Mouse (Mus musculus): ENCODE results near the gene Icosl.
"Not testable (repeated sequence)": the region's sequence is repeated elsewhere in the genome, so short reads cannot be mapped to it uniquely, and the experiment has no call there.

Icosl gene

DNA sequence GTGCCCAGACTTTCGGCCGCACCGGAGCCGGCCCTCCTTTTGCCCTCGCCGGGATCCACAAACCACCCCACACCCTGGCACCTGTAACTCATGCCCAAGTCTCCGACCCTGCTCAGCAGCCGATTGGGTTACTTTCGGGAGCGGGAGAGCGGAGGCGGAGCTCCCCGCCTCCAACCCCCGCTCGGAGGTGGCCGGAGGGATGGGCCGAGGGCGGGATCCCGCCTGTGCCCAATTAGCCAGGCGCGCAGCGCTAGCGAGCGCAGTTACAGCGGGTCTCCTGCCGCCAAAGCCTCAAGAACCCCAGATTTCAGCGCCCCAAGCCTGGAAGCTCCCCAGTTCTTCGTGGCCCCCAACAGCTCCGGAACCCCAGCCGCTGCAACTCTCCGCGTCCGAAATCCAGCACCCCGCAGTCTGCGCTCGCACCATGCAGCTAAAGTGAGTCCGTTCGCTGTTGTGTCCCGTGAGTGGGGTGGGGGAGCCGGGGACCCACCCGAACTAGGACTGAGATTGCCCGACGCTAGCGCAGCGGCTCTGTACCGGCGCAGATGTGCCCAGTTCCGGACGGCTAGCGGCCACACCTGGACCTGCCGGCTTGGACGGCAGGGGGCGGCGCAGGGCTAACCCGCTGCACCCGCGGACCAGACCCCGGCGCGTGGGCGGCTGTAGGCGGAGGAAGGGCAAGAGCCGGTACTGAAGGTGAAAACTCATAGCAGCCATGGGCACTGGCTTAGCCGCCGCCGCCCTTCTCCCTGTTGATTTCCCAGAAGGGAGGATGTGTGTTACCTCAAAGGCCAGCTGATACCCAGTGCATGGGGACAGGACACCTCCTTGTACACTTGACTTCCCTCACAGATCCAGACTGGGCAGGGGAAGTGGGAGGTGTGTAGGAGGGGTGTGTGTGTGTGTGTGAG lies at the start of gene Icosl:
Gene Icosl, plus strand, starts transcription at position 202 of the 911 bp plus-strand sequence.
- peak; percentile 86 for DNase-seq (ENCODE audit: low spot score)

- not testable (repeated sequence) for DNase-seq (ENCODE audit: low spot score)
Observed at GRCm38 (mm10) chr10:78019984-78020383, 49.1 kb upstream of the Icosl start.

DNA sequence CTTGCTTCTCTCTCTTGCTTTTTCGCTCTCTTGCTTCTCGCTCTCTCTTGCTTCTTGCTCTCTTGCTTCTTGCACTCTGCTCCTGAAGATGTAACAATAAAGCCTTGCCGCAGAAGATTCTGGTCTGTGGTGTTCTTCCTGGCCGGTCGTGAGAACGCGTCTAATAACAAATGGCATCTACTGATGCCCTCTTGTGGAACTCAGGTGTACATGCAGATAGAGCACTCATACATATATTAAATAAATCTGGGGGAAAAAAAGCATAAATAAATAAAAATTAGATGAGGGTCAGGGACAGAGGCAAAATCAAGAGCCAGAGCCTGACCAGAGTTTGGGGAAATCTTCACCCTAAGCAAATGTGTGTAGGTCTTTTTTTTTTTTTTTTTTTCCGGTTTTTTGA lies 43.6 kb upstream of the Icosl start:
- not testable (repeated sequence) for DNase-seq (ENCODE audit: low spot score)

GRCm38 (mm10) chr10:78028129-78028528 lies 41.0 kb upstream of the Icosl start:
- peak; percentile 87 for DNase-seq (ENCODE audit: low spot score)

DNA sequence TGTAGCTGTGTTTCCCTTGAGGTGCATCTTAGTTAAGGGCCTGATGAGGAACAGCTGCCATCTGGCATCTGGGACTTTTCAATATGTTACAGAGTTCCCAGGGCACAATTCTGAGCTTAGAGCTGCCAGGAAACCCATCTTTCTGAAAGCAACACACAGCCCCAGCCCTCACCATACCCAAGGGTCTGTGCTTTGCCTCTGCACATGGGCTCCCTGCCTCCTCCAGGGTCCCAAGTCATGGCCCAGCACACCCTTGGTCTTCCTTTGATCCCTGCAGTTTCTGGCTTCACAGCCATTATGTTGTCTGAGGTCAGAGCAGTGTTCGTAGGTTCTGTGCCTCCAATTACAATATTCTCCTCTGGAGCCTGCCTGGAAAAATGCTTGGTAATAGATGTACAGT lies 40.0 kb upstream of the Icosl start:
- no peak for DNase-seq (ENCODE audit: low spot score)

DNA sequence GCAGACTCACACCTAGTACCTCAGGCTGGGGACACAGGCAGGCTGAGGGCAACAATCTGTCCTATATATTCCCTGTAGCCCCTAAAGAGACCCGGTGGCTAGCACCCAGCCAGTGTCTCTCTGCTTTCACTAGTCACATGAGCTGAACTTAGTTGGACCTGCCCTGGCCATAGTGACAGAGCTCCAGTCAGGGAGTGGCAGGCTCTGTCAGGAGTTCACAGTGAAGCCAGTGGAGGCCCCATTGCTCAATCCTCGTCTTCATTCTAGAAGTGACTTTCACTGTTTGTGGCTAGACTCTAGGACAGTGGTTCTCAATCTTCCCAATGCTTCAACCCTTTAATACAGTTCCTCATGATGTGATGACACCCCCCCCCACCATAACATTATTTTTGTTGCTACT lies 37.1 kb upstream of the Icosl start:
- DNase-seq (ENCODE audit: low spot score) = no peak

GRCm38 (mm10) chr10:78037139-78037538 lies 32.0 kb upstream of the Icosl start:
- peak; percentile 57 for DNase-seq (ENCODE audit: low spot score)

DNA sequence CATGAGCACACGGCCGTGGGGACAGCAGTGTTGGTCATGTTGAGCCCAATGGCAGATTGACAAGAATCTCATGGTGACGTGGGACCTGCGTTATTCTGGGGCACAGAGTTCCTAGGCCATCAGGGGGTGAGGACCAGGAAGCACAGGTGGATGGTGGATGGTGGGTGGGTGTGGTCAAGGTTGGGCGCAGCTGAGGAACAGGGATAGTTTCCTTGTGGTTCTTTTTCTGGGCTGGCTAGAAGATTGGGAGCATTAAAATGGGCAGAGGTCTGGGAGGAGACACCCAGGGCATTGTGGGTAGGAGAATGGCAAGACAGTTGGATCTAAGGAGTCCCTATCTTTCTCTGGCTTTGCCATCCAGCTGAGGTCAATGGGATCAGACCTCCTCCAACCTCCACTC lies 27.5 kb upstream of the Icosl start, which contains the start of gene Dnmt3l:
Gene Dnmt3l, plus strand, starts transcription at position 301 of the 400 bp plus-strand sequence.
- DNase-seq (ENCODE audit: low spot score) = no peak

DNA sequence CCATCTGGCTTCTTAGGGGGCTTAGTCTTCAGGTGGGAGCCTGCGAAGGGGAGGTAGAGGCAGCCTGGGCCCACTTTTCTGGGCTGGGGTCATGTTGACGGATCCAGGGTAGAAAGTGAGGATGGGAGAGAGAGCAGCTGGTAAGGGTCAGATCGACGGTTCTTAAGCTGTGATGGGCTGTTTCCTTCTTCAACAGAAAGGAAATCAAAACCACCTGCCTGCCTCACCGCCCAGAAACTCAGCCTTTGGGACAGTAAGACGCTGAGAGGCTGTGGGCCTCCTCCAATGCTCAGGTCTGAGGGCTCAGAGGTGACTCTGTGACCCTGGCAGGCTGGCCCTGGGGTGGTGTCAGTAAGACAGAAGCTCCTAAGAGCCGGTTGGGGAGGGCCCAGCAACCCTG lies 27.0 kb upstream of the Icosl start:
- no peak for DNase-seq (ENCODE audit: low spot score)

DNA sequence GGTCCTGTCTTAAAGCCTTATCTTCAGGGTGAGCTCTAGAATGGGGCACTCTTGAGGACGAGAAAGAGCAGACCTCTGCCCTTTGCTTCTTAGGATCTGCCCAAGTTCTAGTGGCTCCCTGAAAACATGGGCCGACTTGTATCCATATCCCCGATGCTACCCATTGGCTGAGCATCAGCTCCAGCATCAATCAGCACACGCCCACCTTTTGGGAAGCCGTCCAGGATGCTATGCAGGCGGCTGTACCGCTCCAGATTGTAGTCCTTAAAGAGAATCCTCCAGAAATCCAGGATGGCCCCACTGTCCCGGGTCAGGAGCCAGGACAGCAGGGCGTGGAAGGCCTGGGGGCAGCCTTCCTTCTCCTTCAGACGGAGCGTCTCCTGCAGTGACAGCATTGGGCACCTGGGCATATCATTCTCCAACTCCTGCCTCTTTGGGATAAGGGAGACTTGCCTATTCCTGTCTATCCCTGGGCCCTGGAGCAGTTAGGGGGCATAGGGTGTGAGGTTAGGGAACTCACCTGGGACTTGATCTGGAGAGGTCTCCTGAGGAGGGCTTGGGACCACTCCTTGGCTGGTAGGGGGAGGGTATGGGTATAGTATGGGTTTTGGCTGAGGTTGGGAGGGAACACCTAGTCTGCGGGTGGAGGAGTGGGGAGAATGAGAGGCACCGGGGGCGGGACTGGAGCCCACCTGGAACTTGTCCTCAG lies 26.3 kb upstream of the Icosl start:
- no peak for DNase-seq (ENCODE audit: low spot score)

DNA sequence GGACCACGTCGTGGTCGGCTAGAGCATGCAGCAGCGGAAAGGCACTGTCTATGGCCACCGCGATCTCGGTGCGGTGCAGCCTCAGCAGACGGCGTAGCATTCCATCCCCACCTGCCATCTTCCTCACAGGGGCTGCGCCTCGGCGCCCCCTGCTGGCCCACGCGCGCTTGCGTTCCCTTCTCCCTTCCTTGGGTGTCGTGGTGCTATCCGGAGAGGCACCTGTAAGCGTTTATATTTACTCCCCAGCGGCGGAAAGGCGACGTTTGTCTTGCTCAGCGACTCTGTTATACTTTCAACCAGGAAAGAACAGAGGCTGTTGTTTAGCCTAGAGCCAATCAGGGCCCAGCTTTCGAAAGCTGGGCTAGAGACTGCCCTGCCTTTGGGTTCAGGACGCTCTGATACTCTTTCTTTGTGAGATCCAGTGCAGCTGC lies 25.7 kb upstream of the Icosl start, which contains the start of gene Aire:
Gene Aire, minus strand, starts transcription at position 205 of the 431 bp plus-strand sequence.
- peak; percentile 72 for DNase-seq (ENCODE audit: low spot score)

DNA sequence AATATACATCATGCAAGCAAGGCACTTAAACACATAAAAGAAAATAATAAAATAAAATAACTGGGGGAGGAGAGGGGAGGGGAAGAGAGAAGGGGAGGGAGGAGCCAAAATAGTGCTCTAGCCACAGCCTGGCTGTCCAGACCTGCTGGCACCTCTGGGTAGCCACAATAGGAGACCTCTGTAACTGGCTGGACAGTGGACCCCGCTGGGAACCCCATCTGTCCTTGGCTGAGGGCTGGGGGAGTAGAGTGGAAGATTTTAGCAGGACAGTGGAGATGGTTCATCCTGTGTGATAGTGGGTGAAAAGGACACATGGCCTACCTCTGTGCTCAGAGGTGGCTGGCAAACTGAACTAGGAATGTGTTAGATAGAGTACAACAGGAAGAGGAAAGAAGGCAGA lies 24.6 kb upstream of the Icosl start:
- no peak for DNase-seq (ENCODE audit: low spot score)

DNA sequence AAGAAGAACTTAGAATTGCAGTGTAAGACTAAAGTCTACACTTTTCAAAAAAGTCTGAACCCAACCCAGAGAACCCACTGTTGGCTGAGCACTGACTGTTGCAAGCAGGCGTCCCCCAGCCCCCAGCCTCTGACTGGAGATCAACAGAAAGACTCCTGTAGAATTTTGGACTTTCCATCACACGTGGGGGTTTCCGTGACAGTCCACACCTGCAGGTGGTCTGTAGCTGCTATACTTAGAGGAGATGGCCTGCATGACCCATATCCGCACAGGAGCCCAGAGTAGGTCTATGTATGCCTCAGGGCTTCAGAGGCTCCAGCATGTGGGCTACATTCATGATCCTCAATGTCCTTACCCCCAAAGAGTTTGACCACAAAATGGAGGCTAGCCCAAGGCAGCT lies 22.7 kb upstream of the Icosl start:
- no peak for DNase-seq (ENCODE audit: low spot score)

GRCm38 (mm10) chr10:78048061-78048730 lies 20.9 kb upstream of the Icosl start:
- no peak for DNase-seq (ENCODE audit: low spot score)

DNA sequence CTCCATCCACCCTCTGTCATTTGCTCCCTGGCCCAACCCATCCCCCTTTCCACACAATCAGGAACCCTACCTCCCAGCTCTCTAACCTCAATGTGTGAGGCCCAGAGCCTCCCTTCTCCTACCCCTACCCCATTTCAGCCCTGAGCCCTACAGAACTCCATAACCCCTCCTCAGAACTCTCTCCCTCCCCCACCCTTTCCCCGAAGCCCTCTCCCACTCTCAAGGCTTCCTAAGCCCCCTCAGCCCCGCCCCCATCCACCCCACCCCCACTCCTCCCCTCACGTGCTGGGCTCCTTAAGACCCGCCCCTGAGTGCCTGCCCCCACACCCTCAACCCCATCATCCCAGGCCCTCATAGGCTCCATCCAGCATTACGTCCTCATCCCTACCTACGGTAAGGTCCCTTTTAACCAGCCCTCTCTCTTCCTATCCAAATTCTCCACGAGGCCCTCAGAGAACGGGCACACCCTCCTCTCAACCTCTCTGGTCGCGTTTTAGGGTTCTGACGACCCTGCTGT lies 19.5 kb upstream of the Icosl start:
- no peak for DNase-seq (ENCODE audit: low spot score)

DNA sequence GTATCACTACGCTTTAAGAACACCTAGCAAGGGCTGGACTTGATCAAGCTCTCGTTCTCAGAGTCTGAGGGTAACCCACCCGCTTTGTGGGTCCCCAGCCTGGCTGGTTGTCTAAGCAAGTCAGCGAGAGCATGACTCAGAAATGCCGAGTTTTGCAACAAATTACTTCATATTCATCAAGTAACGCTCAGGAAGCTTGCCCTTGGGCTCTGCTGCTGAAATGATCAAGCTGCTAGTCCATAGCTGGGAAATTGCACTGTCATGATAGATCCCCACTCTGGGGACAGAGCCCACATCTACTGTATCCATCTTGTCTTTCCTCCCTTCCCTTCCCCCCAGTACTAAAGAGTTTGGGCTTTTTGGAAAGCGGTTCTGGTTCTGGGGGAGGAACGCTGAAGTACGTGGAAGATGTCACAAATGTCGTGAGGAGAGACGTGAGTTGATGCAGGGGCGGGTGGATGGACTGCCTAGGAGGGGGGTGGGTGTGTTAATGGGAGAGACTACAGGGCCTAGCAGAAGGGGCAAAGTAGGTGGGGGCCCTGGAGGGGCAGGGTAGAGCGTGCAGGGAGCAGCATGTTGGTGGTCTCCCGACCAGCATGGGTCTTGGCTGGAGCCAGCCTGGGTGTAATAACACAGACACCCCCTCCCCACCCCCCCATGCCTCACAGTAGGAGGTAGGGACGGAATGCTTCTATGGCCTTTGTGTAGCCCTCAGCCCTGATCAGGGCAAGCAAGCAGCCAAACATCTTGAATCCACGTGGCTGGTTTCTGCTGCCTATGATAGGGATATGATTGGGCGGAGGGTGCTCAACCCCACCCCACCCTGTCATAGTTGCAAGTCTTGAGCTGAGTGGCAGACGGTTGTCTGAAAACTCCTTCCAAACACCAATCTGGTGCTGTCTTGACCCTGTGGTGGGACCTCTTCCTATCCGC lies 14.2 kb upstream of the Icosl start:
- no peak for DNase-seq (ENCODE audit: low spot score)

DNA sequence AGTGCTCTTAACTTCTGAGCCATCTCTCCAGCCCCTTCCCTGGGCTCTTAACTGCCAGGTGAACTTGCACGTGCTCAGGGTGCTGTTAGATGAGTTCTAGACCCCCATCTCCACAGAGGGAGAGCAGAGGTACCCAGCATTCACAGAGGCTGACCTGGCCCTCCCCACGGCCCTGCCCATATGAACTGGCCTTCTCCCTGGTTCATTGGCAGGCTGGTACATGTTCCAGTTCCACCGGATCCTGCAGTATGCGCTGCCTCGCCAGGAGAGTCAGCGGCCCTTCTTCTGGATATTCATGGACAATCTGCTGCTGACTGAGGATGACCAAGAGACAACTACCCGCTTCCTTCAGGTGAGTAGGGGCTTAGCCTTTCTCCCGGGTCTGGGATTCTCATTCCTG lies 12.0 kb upstream of the Icosl start:
- DNase-seq (ENCODE audit: low spot score) = no peak

DNA sequence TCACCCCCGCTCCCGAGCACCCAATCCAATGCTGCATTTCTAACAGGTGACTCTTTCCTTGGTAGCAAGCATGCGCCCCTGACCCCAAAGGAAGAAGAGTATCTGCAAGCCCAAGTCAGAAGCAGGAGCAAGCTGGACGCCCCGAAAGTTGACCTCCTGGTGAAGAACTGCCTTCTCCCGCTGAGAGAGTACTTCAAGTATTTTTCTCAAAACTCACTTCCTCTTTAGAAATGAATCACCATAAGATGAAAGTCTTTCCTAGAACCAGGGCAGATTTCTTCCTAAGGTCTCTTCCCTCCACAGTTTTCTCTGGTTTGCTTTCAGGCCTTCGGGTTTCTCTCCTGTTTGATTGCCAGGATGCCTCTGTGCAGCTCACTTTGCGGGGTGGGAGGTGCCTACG lies 6.0 kb upstream of the Icosl start:
- no peak for DNase-seq (ENCODE audit: low spot score)

GRCm38 (mm10) chr10:78067226-78067625 lies 1.9 kb upstream of the Icosl start:
- peak; percentile 54 for DNase-seq (ENCODE audit: low spot score)

DNA sequence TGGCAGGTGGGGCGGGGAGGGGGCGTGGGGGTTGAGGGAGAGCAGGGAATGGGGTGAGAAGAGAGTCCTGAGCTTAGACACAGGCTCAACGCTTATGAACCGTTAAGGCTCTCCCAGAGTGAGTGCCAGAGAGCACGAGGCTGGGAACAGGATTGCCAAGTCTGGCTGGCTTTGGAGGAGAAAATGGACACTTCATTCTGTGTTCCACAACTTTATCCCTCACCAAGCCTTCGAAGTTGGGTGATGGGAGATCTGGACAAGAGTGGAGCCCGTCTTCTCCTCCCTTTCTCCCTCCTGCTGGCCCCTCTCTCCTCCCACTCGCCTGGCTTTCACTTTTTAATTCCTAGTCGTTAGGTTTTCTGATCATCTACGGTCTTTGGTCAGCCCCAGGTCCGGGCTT lies 561 bp upstream of the Icosl start:
- DNase-seq (ENCODE audit: low spot score) = no peak

DNA sequence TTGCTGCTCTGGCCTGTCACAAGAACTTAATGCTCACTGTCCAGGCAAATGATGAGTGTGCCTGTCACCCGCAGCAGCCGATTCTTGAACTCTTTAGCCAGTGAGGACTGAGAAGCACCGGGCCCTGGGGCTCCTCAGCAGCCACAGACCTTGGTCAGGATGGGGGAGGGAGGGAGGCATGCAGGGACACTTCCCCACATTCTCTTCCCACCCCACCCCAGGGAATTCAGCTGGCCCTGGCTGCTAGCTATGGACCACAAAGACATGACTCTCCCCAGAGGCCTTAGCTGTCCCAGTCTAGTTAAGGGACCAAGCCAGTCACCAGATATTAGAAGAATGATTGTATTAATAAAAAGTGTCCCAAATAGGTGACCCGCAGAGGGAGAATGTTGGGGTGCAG lies 5.0 kb downstream of the Icosl start:
- no peak for DNase-seq (ENCODE audit: low spot score)
